Mouse (Mus musculus) lung, embryonic 16.5 days (tissue): ENCODE data around the gene Fam169b. TPM values are rescaled to one million over a fixed set of nuclear protein-coding genes. Genes with fewer than 3 reads are reported as not detected.

Source experiments
- ATAC-seq: fragments of 200-750 bp; cut with Nextera tagmentation; 2 replicates; pipeline ENCODE4 v1.8.0; 2017; ENCODE audit warnings: low read depth, mild to moderate bottlenecking, moderate library complexity
- H3K27ac ChIP-seq: fragments of 300-500 bp; sonication (generic); 2 replicates; pipeline ENCODE4 v1.5.1; 2014; ENCODE audit warnings: mild to moderate bottlenecking, control low read depth, low read length
- H3K27me3 ChIP-seq: fragments of 300-500 bp; sonication (generic); 2 replicates; pipeline ENCODE4 v1.6.1; 2014; ENCODE audit warnings: low read depth, low read length, mixed read lengths; ENCODE audit not compliant: control insufficient read depth, insufficient read depth
- H3K36me3 ChIP-seq: fragments of 300-500 bp; sonication (generic); 2 replicates; pipeline ENCODE4 v1.6.1; 2014; ENCODE audit warnings: low read length; ENCODE audit not compliant: control insufficient read depth, insufficient read depth
- H3K4me1 ChIP-seq: fragments of 300-500 bp; sonication (generic); replicated peaks from 2 replicates; pipeline ENCODE4 v1.6.1; 2014; ENCODE audit warnings: low read length, mixed read lengths; ENCODE audit not compliant: control insufficient read depth, insufficient read depth
- H3K4me2 ChIP-seq: fragments of 300-500 bp; sonication (generic); 2 replicates; pipeline ENCODE4 v1.6.1; 2014; ENCODE audit warnings: low read depth, low read length, control low read depth
- H3K4me3 ChIP-seq: fragments of 300-500 bp; sonication (generic); 2 replicates; pipeline ENCODE4 v1.5.1; 2014; ENCODE audit warnings: mild to moderate bottlenecking, low read length, control low read depth
- H3K9ac ChIP-seq: fragments of 300-500 bp; sonication (generic); 2 replicates; pipeline ENCODE4 v1.6.1; 2014; ENCODE audit warnings: low read length, control low read depth
- H3K9me3 ChIP-seq: fragments of 300-500 bp; sonication (generic); 2 replicates; pipeline ENCODE4 v1.6.1; 2016; ENCODE audit warnings: low read length; ENCODE audit not compliant: control insufficient read depth
- WGBS: fragments of 180-500 bp; shearing (Covaris S2); extraction: QIAGEN DNeasy Blood & Tissue Kit; methylation state at CpG from one replicate; pipeline ENCODE4 v1.1.7; 2014; 5-methylcytosine and 5-hydroxymethylcytosine counted together
- polyA plus RNA-seq: library from polyadenylated mRNA; unstranded; fragments of >200 nt; fragmentation: Nextera tagmentation; extraction: Ambion mirVana; gene quantifications from 2 replicates; pipeline ENCODE4 v1.2.1, GENCODE M21; 2015

The Fam169b gene
- polyA plus RNA-seq, 1 experiment from 2014 or later = 1.8 TPM

DNA sequence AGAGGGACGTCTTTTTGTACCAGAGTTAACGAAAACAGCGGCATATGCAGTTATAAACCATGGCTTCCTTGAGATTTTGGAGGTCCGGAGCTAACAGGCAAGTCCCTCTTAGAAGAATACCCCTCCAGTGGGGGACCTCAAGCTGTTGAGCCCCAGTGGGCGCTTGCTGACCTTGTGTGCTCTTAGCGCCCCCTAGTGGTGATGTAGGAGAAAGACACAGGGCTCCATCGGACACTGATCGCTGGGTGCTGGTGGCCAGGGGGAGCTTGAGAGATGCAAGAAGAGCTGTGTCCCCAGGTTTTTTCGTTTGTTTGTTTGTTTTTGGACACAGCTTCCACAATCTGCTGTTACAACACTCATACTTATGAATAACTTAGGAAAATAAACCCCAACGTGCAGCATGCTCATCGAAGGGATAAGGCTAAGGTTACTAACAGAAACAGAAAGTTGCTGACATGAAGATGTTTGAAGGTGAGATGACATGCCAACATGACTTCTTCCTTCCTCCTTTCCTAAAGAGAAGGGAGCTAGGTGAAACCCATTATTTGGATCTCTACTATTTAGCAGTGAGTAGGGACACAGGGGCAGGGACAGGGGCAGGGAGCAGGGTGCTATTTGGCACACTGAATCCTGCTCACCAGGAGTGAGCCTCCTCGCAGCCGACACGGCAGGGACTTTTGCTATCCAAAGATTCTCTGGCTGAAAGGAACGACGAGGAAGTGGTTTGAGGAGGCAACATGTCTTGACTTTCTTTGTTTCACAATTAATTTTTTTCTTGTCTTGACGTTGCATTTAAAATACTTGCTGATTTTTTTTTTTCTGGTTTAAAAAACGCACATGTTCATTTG is 29.2 kb downstream of the Fam169b start:
- Histone ChIP-seq H3K4me2 (peak overlapping the region; percentile 56), H3K9ac (peak overlapping the region; percentile 48), H3K27ac (no peak overlapping the region), H3K4me3 (peak overlapping the region; percentile 37), H3K9me3 (no peaks in the 10 kb centered on the region), H3K27me3 (no peaks in the 10 kb centered on the region), H3K36me3 (no peaks in the 10 kb centered on the region), H3K4me1 (peaks cover 3% of the 10 kb centered on the region; the same call in 1 of the 2 replicates)
- WGBS = 19% methylated on average over 18 of the region's 18 CpGs
- ATAC-seq = peak; percentile 87

DNA sequence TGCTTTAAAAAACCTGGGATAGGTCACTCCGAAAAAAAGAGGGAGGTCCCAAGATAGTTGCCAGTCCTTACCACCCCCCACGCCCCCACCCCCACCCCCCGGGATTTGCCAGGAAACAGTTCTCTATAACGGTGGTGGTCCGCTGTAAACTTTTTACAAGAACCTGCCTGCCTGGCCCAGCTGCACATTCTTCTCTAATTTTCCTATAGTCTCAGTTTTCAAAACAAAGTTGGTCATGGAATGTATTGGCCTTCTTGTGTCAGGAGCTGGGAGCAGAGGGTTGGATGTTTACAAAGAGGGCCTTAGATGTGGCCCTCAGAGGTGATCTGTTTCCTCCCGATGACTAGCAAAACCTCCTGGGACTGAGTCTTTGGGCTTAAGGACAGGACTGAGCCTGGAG is 30.0 kb downstream of the Fam169b start:
- WGBS = 41% methylated on average over 6 of the region's 6 CpGs
- Histone ChIP-seq H3K27me3 (no peaks in the 10 kb centered on the region), H3K9ac (no peak overlapping the region), H3K9me3 (no peaks in the 10 kb centered on the region), H3K4me2 (no peak overlapping the region), H3K27ac (no peak overlapping the region), H3K4me1 (peaks cover 3% of the 10 kb centered on the region; the same call in 1 of the 2 replicates), H3K36me3 (no peaks in the 10 kb centered on the region), H3K4me3 (no peak overlapping the region)
- ATAC-seq = no peak

DNA sequence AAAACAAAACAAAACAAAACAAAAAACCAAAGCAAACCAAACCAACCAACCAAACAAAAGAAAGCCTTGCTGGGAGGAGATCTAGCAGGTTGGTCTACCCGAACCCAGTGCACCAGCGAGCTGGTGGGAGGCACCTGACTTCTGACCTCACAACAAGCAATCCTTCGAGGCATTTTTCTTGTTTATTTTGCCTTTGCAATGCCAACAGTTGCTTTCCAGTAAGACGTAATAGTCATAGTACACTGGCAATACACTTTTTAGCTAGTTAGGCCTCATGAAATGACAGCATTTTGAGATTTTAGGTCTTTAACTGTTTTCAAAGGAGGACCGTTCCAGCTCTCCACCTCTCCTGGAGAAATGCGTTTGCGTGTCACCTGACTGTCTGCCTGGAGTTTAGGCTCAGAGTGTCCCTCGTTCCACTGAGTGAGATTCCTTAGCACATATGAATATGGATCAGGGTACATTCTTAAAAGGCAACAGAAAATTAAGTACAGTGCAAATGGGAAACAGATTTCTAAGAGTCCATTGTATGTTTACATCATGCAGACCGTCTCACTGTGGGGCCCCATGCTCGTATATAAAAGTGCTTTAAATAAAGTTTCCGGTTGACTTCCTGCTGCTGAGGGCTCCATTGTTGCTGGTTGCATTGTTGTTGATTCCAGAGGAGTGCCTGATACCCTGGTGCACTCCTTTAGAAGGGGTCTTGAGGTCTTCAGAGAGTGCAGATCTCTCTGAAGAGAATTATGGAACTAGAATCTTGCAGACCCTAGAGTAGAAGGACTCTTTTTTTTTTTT is 32.3 kb downstream of the Fam169b start:
- WGBS = 58% methylated on average over 11 of the region's 11 CpGs
- Histone ChIP-seq H3K9ac (no peak overlapping the region), H3K4me2 (no peak overlapping the region), H3K27me3 (no peaks in the 10 kb centered on the region), H3K27ac (peak overlapping the region; percentile 37; the same call in 1 of the 2 replicates), H3K9me3 (no peaks in the 10 kb centered on the region), H3K36me3 (no peaks in the 10 kb centered on the region), H3K4me3 (no peak overlapping the region), H3K4me1 (peaks cover 4% of the 10 kb centered on the region; the same call in 1 of the 2 replicates)
- no peak for ATAC-seq

DNA sequence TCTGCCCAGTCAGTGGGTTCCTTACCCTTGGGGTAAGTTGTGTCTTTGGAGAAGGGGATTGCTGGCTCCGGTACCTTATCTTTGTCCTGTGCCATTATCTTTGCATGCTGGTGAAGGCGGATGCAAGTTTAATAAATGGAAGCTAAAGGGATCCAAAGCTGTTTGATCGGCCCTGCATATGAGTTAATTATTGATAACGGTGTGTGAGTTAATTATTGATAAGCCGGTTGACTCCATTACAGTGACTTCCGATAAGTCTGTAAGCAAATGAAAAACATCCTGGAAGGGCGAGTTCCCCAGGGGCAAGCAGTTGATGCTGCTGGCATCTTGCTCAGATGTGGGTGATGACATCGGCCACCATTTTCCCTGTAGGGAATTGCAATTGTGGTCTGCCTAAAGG is 33.1 kb downstream of the Fam169b start:
- Histone ChIP-seq H3K36me3 (no peaks in the 10 kb centered on the region), H3K4me3 (no peak overlapping the region), H3K4me1 (peaks cover 8% of the 10 kb centered on the region; the same call in 1 of the 2 replicates), H3K27ac (no peak overlapping the region), H3K9me3 (no peaks in the 10 kb centered on the region), H3K4me2 (no peak overlapping the region), H3K9ac (no peak overlapping the region), H3K27me3 (no peaks in the 10 kb centered on the region)
- WGBS = 88% methylated on average over 8 of the region's 8 CpGs
- ATAC-seq = no peak

DNA sequence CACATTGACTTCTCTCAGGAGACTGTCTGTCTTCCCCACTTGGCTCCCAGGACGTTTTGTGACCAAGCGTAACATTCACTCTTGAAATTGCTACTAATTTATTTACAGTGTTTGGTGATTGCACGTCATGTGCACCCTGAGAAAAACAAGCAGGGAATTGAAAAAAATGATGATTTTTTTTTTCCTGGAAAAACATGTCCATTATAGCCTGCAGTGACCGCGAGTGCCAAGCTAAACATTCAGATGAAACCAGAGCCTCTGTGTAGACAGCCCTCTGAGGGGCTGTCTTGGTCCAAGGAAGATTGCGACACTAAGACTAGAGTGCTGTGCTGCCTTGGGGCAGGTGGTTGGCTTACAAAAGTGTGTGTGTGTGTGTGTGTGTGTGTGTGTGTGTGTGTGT is 37.8 kb downstream of the Fam169b start:
- Histone ChIP-seq H3K9me3 (no peaks in the 10 kb centered on the region), H3K4me3 (no peak overlapping the region), H3K27me3 (no peaks in the 10 kb centered on the region), H3K36me3 (no peaks in the 10 kb centered on the region), H3K4me1 (peaks cover 12% of the 10 kb centered on the region), H3K27ac (peak overlapping the region; percentile 14; the same call in 1 of the 2 replicates), H3K9ac (no peak overlapping the region), H3K4me2 (no peak overlapping the region)
- WGBS = 42% methylated on average over 6 of the region's 6 CpGs
- ATAC-seq = peak; percentile 75

DNA sequence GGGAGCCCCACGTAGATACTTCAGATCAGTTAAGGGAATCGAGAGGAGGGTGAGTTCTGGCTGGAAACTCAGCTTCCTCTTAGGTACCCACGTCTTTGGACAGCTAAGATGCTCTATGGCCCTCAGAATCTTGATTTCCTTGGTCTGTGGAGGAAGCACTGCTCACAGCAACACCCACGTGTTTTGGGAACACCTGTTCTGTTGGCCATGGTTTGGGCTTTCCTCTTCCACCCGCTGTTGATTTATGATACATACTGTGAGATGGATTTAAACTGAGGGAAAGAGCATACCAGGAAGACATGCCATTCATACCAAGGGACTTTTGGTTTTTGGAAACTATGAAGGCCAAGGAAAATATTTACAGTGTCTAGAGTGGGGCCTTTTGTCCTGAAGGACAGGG is 38.8 kb downstream of the Fam169b start:
- no peak for ATAC-seq
- H3K4me2 ChIP-seq = no peak overlapping the region
- H3K4me3 ChIP-seq = no peak overlapping the region
- WGBS = 72% methylated on average over 5 of the region's 5 CpGs
- no peaks in the 10 kb centered on the region for H3K36me3 ChIP-seq
- no peaks in the 10 kb centered on the region for H3K27me3 ChIP-seq
- no peak overlapping the region for H3K9ac ChIP-seq
- no peak overlapping the region for H3K27ac ChIP-seq
- H3K9me3 ChIP-seq = no peaks in the 10 kb centered on the region
- peaks cover 12% of the 10 kb centered on the region for H3K4me1 ChIP-seq

DNA sequence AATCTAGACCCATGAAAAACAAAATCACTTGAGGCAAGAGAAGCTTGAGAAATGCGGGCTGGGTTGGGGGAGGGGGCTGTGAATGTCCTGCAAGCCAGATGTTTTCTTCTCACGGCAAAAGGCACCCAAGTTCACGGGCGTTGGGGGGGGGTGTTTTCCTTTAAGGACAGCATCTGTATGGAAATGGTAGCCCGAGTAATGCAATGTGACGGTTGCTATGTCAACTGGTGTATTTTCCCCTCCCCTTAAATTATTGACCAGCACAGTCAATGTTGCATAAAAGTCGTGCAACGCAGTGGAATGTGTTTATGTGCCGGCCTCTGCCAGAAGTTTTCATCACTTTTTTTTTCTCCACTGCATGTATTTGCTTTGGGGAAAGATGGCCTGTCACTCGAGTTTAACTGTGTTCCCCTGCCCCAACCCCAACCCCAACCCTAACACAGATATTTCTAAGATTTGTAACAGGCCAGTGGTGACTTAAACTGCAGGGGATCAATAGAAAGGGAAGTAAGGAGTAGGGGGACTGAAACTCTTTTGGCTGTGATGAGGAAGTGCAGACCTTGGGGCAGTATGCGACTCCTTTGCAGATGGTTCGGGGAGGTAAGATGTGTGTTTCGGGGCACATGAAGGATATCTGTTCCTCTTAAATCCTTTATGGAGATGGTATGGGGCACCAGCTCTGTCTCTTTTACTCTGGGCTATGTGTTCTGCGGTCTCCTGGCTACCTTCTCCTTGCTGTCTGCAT is 39.6 kb downstream of the Fam169b start:
- H3K27me3 ChIP-seq = no peaks in the 10 kb centered on the region
- ATAC-seq = peak; percentile 69; the same call in 1 of the 2 replicates
- no peak overlapping the region for H3K4me2 ChIP-seq
- peaks cover 12% of the 10 kb centered on the region for H3K4me1 ChIP-seq
- no peak overlapping the region for H3K9ac ChIP-seq
- no peak overlapping the region for H3K27ac ChIP-seq
- no peaks in the 10 kb centered on the region for H3K36me3 ChIP-seq
- no peaks in the 10 kb centered on the region for H3K9me3 ChIP-seq
- H3K4me3 ChIP-seq = no peak overlapping the region
- WGBS = 51% methylated on average over 14 of the region's 14 CpGs

DNA sequence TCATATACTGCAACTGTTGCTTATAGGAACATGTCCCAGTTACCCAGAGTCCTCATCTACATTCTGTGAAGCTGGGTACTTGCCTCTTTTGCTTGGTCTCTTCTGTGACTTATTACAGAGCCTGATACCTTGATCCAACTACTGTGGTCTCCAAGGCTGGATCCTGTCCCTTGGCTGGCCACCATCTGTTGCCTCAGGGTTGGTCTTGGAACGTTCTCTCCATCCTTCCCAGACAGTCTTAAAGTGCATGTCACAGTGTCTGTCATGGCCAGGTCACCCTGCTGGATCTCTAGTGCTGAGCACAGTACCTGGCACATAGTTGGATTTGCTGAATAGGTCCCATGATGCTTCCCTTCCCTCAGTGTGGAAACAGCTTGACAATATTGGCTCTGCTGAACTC is 40.6 kb downstream of the Fam169b start:
- Histone ChIP-seq H3K27ac (no peak overlapping the region), H3K9me3 (no peaks in the 10 kb centered on the region), H3K36me3 (no peaks in the 10 kb centered on the region), H3K4me1 (peaks cover 12% of the 10 kb centered on the region), H3K4me3 (no peak overlapping the region), H3K9ac (no peak overlapping the region), H3K27me3 (no peaks in the 10 kb centered on the region), H3K4me2 (no peak overlapping the region)
- no peak for ATAC-seq
- 75% methylated on average over 1 of the region's 1 CpGs for WGBS

DNA sequence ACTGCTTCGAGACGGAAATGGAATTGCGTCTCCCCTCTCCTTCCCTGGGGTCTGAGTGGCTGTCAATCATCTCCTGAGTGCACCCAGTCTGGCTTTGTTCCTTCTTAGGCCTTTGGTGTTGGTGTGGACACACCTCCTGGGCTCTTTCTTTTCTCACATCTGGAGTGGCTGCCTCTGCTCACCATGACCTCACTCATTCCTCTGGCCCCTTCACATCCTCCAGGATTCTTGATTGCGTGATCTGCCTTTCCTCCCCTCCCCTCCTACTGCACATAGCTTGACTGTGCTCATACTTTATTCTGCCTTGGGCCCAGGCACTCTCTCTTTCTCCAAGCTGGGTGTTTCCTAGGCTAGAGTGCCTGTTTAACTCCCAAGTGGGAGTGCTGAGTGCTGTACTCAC is 41.4 kb downstream of the Fam169b start:
- Histone ChIP-seq H3K4me1 (peaks cover 16% of the 10 kb centered on the region), H3K9ac (no peak overlapping the region), H3K4me3 (no peak overlapping the region), H3K4me2 (no peak overlapping the region), H3K27me3 (no peaks in the 10 kb centered on the region), H3K9me3 (no peaks in the 10 kb centered on the region), H3K36me3 (no peaks in the 10 kb centered on the region), H3K27ac (no peak overlapping the region)
- ATAC-seq = peak; percentile 27
- WGBS = 57% methylated on average over 4 of the region's 4 CpGs
